Mouse (Mus musculus): Measurements from ENCODE around the gene Fam189a1.

GRCm38 (mm10) chr7:65115366-65115765, 41.0 kb downstream of the Fam189a1 start:
- no peak for TF ChIP-seq CTCF (IDR thresholded peaks at IDR 0.05; ENCODE audit: low read depth)
- TF ChIP-seq EP300 (IDR thresholded peaks at IDR 0.05; ENCODE audit: low read depth), result no peak

All from liver, embryonic 14.5 days (tissue).